Mouse (Mus musculus): ENCODE measurements around the gene Ptpn3. TPM values are rescaled to one million over a fixed set of nuclear protein-coding genes. Genes with fewer than 3 reads are reported as not detected.
"Not testable (repeated sequence)": the region's sequence is repeated elsewhere in the genome, so short reads cannot be mapped to it uniquely, and the experiment has no call there.

The Ptpn3 gene
- polyA plus RNA-seq, 1 experiment, result 4.0 TPM

GRCm38 (mm10) chr4:57205908-57206307 is 95.7 kb downstream of the Ptpn3 start:
- no peak overlapping the region for H3K4me3 ChIP-seq (ENCODE audit: insufficient read depth, low read length)
- H3K27ac ChIP-seq (ENCODE audit: insufficient read depth, low read length), result no peak overlapping the region
- peaks cover 8% of the 10 kb centered on the region; the same call in 1 of the 2 replicates for H3K4me1 ChIP-seq (ENCODE audit: control insufficient read depth, insufficient read depth, low read length)
- no peak for TF ChIP-seq POLR2A (IDR thresholded peaks at IDR 0.05; ENCODE audit: low read depth, low read length)
- TF ChIP-seq CTCF (IDR thresholded peaks at IDR 0.05; ENCODE audit: borderline replicate concordance, insufficient read depth, low read length), result no peak

- H3K4me1 ChIP-seq (ENCODE audit: control insufficient read depth, insufficient read depth, low read length), result peaks cover 8% of the 10 kb centered on the region; the same call in 1 of the 2 replicates
- no peak overlapping the region for H3K4me3 ChIP-seq (ENCODE audit: insufficient read depth, low read length)
- TF ChIP-seq CTCF (IDR thresholded peaks at IDR 0.05; ENCODE audit: borderline replicate concordance, insufficient read depth, low read length) (no peak), POLR2A (IDR thresholded peaks at IDR 0.05; ENCODE audit: low read depth, low read length) (no peak)
- H3K27ac ChIP-seq (ENCODE audit: insufficient read depth, low read length), result no peak overlapping the region
Measured at GRCm38 (mm10) chr4:57204780-57205179, 96.9 kb downstream of the Ptpn3 start.

- Histone ChIP-seq H3K27ac (ENCODE audit: insufficient read depth, low read length) (peak overlapping the region; percentile 43), H3K4me3 (ENCODE audit: insufficient read depth, low read length) (no peak overlapping the region), H3K4me1 (ENCODE audit: control insufficient read depth, insufficient read depth, low read length) (peaks cover 8% of the 10 kb centered on the region; the same call in 1 of the 2 replicates)
- TF ChIP-seq CTCF (IDR thresholded peaks at IDR 0.05; ENCODE audit: borderline replicate concordance, insufficient read depth, low read length), result no peak
- no peak for TF ChIP-seq POLR2A (IDR thresholded peaks at IDR 0.05; ENCODE audit: low read depth, low read length)
Measured at GRCm38 (mm10) chr4:57202660-57203361, 98.8 kb downstream of the Ptpn3 start.

- TF ChIP-seq CTCF (IDR thresholded peaks at IDR 0.05; ENCODE audit: borderline replicate concordance, insufficient read depth, low read length), result no peak
- no peak for TF ChIP-seq POLR2A (IDR thresholded peaks at IDR 0.05; ENCODE audit: low read depth, low read length)
- Histone ChIP-seq H3K4me3 (ENCODE audit: insufficient read depth, low read length) (no peak overlapping the region), H3K27ac (ENCODE audit: insufficient read depth, low read length) (peak overlapping the region; percentile 43; the same call in 1 of the 2 replicates), H3K4me1 (ENCODE audit: control insufficient read depth, insufficient read depth, low read length) (peaks cover 8% of the 10 kb centered on the region; the same call in 1 of the 2 replicates)
Measured at GRCm38 (mm10) chr4:57202132-57202531, 99.5 kb downstream of the Ptpn3 start.

- H3K27ac ChIP-seq (ENCODE audit: insufficient read depth, low read length), result no peak overlapping the region
- H3K4me1 ChIP-seq (ENCODE audit: control insufficient read depth, insufficient read depth, low read length), result peaks cover 8% of the 10 kb centered on the region; the same call in 1 of the 2 replicates
- no peak overlapping the region for H3K4me3 ChIP-seq (ENCODE audit: insufficient read depth, low read length)
- no peak for TF ChIP-seq CTCF (IDR thresholded peaks at IDR 0.05; ENCODE audit: borderline replicate concordance, insufficient read depth, low read length)
- no peak for TF ChIP-seq POLR2A (IDR thresholded peaks at IDR 0.05; ENCODE audit: low read depth, low read length)
Measured at GRCm38 (mm10) chr4:57200661-57201060, 101.0 kb downstream of the Ptpn3 start.

- H3K4me1 ChIP-seq (ENCODE audit: control insufficient read depth, insufficient read depth, low read length); H3K27ac ChIP-seq (ENCODE audit: insufficient read depth, low read length); H3K4me3 ChIP-seq (ENCODE audit: insufficient read depth, low read length): not testable (repeated sequence)
Measured at GRCm38 (mm10) chr4:57198666-57199393, 102.8 kb downstream of the Ptpn3 start.

- no peak overlapping the region for H3K27ac ChIP-seq (ENCODE audit: insufficient read depth, low read length)
- no peak for TF ChIP-seq POLR2A (IDR thresholded peaks at IDR 0.05; ENCODE audit: low read depth, low read length)
- no peak for TF ChIP-seq CTCF (IDR thresholded peaks at IDR 0.05; ENCODE audit: borderline replicate concordance, insufficient read depth, low read length)
- H3K4me3 ChIP-seq (ENCODE audit: insufficient read depth, low read length), result no peak overlapping the region
- H3K4me1 ChIP-seq (ENCODE audit: control insufficient read depth, insufficient read depth, low read length), result no peaks in the 10 kb centered on the region
Measured at GRCm38 (mm10) chr4:57191543-57192283, 109.9 kb downstream of the Ptpn3 start.

GRCm38 (mm10) chr4:57189881-57190280 is 111.8 kb downstream of the Ptpn3 start:
- no peak overlapping the region for H3K4me3 ChIP-seq (ENCODE audit: insufficient read depth, low read length)
- H3K4me1 ChIP-seq (ENCODE audit: control insufficient read depth, insufficient read depth, low read length), result no peaks in the 10 kb centered on the region
- H3K27ac ChIP-seq (ENCODE audit: insufficient read depth, low read length), result no peak overlapping the region
- TF ChIP-seq CTCF (IDR thresholded peaks at IDR 0.05; ENCODE audit: borderline replicate concordance, insufficient read depth, low read length), result no peak
- TF ChIP-seq POLR2A (IDR thresholded peaks at IDR 0.05; ENCODE audit: low read depth, low read length), result no peak

GRCm38 (mm10) chr4:57186035-57186434 is 115.6 kb downstream of the Ptpn3 start:
- TF ChIP-seq POLR2A (IDR thresholded peaks at IDR 0.05; ENCODE audit: low read depth, low read length), result no peak
- TF ChIP-seq CTCF (IDR thresholded peaks at IDR 0.05; ENCODE audit: borderline replicate concordance, insufficient read depth, low read length), result no peak
- Histone ChIP-seq H3K4me1 (ENCODE audit: control insufficient read depth, insufficient read depth, low read length) (no peaks in the 10 kb centered on the region), H3K4me3 (ENCODE audit: insufficient read depth, low read length) (no peak overlapping the region), H3K27ac (ENCODE audit: insufficient read depth, low read length) (no peak overlapping the region)

Measured in embryonic fibroblast, embryonic 13.5 days (primary cell).